In genomic region chr9:43972290-43972689, GRCm38 (mm10) we compare ENCODE assay signal across 8 mouse cellular contexts.
DNase-seq lines count a peak whose midpoint lies in the region; ATAC-seq and TF ChIP-seq lines count a peak whose summit lies in the region.
"Had no signal": no experiment of that assay in that cellular context is flagged by ENCODE, and none has a peak within 500 bp of the region (broad histone marks: within the 10 kb centered on the region; RNA-seq: fewer than 3 reads in every experiment).

No protein-coding gene starts in this region.

- H3K4me2 ChIP-seq in midbrain, embryonic 11.5 days = no peak overlapping the region
- H3K4me2 ChIP-seq in midbrain, embryonic 15.5 days = no peak overlapping the region
- no peak overlapping the region for H3K4me2 ChIP-seq in hindbrain, postnatal 0 days (ENCODE audit: low read depth, low read length)
- H3K4me2 ChIP-seq: heart, embryonic 15.5 days had no signal

- peak; percentile 96 for DNase-seq in midbrain, embryonic 11.5 days (ENCODE audit: low spot score, missing footprints)
- peak; percentile 84 for DNase-seq in adipocyte (ENCODE audit: low spot score)
- peak; percentile 72 to 88 for DNase-seq in cerebellum, postnatal 36 days
- peak; percentile 87 for DNase-seq in hindbrain, postnatal 0 days (ENCODE audit: low spot score)
- peak; percentile 55 for DNase-seq in left cerebral cortex, postnatal 4 days
- peak; percentile 77 for DNase-seq in right cerebral cortex, postnatal 10 days (ENCODE audit: low spot score in 2 of 2)

- peak; percentile 96 for TF ChIP-seq CTCF in hindbrain, postnatal 0 days (IDR thresholded peaks at IDR 0.05; ENCODE audit: low read depth)

- ATAC-seq in midbrain, embryonic 11.5 days (ENCODE audit: low FRiP score) = no peak
- no peak for ATAC-seq in midbrain, embryonic 15.5 days (replicated peaks)
- no peak for ATAC-seq in hindbrain, postnatal 0 days

- no peaks in the 10 kb centered on the region for H3K36me3 ChIP-seq in midbrain, embryonic 11.5 days (ENCODE audit: control insufficient read depth, insufficient read depth, low read length)
- no peaks in the 10 kb centered on the region for H3K36me3 ChIP-seq in midbrain, embryonic 15.5 days (replicated peaks)
- no peaks in the 10 kb centered on the region for H3K36me3 ChIP-seq in hindbrain, postnatal 0 days (ENCODE audit: insufficient read depth, low read length)
- H3K36me3 ChIP-seq: heart, embryonic 15.5 days had no signal

- intact Hi-C loops in left cerebral cortex, postnatal 4 days (cut with DNase I) = loop anchor here (2.0 kb wide), 1 partner anchor 633 kb away; no protein-coding TSS in a partner anchor

- H3K27me3 ChIP-seq in midbrain, embryonic 11.5 days (ENCODE audit: control insufficient read depth, insufficient read depth, low read length) = no peaks in the 10 kb centered on the region; the same call in 1 of the 2 replicates
- 0 out of 2 replicates have a peak, but pooled peaks cover 3% of the 10 kb centered on the region for H3K27me3 ChIP-seq in midbrain, embryonic 15.5 days (replicated peaks)
- H3K27me3 ChIP-seq in hindbrain, postnatal 0 days (ENCODE audit: insufficient read depth, low read length) = no peaks in the 10 kb centered on the region

- H3K9ac ChIP-seq in midbrain, embryonic 11.5 days (ENCODE audit: low read length) = no peak overlapping the region
- no peak overlapping the region for H3K9ac ChIP-seq in midbrain, embryonic 15.5 days
- H3K9ac ChIP-seq in hindbrain, postnatal 0 days (replicated peaks; ENCODE audit: low read length) = no peak overlapping the region
- H3K9ac ChIP-seq: heart, embryonic 15.5 days had no signal

- H3K4me3 ChIP-seq in midbrain, embryonic 11.5 days (ENCODE audit: low read depth, low read length) = no peak overlapping the region
- H3K4me3 ChIP-seq in midbrain, embryonic 15.5 days = no peak overlapping the region
- H3K4me3 ChIP-seq in hindbrain, postnatal 0 days (ENCODE audit: low read length) = no peak overlapping the region
- H3K4me3 ChIP-seq: heart, embryonic 15.5 days had no signal

- peaks cover 14% of the 10 kb centered on the region for H3K4me1 ChIP-seq in midbrain, embryonic 11.5 days (ENCODE audit: control insufficient read depth, insufficient read depth, low read length)
- H3K4me1 ChIP-seq in midbrain, embryonic 15.5 days = peaks cover 22% of the 10 kb centered on the region
- peaks cover 20% of the 10 kb centered on the region for H3K4me1 ChIP-seq in hindbrain, postnatal 0 days (ENCODE audit: insufficient read depth, low read length)

- 11% methylated on average over 3 of the region's 3 CpGs for WGBS in midbrain, embryonic 11.5 days
- WGBS in midbrain, embryonic 15.5 days = 12% methylated on average over 3 of the region's 3 CpGs
- 7% methylated on average over 3 of the region's 3 CpGs for WGBS in hindbrain, postnatal 0 days

- H3K9me3 ChIP-seq in midbrain, embryonic 11.5 days (ENCODE audit: control insufficient read depth, low read length) = no peaks in the 10 kb centered on the region
- H3K9me3 ChIP-seq in midbrain, embryonic 15.5 days = no peaks in the 10 kb centered on the region
- H3K9me3 ChIP-seq in hindbrain, postnatal 0 days (ENCODE audit: low read length) = no peaks in the 10 kb centered on the region
- H3K9me3 ChIP-seq: heart, embryonic 15.5 days had no signal

- no peak overlapping the region for H3K27ac ChIP-seq in midbrain, embryonic 11.5 days (ENCODE audit: low read depth, low read length)
- H3K27ac ChIP-seq in midbrain, embryonic 15.5 days = no peak overlapping the region
- H3K27ac ChIP-seq in hindbrain, postnatal 0 days = no peak overlapping the region
- H3K27ac ChIP-seq: heart, embryonic 15.5 days had no signal
